Mouse (Mus musculus) right cerebral cortex, adult 2 months (tissue): ENCODE data around the gene Acsl6.
A peak's percentile ranks its signal among the peaks of the same experiment; 100 is the strongest.
"Not testable (repeated sequence)": the region's sequence is repeated elsewhere in the genome, so short reads cannot be mapped to it uniquely, and the experiment has no call there.

ENCODE experiments used
- DNase-seq, 2 experiments: peaks; one replicate each; pipeline ENCODE4 v3.0.0; 2021 to 2022; ENCODE audit warnings: low spot score in 2 of 2

Acsl6 gene

DNA sequence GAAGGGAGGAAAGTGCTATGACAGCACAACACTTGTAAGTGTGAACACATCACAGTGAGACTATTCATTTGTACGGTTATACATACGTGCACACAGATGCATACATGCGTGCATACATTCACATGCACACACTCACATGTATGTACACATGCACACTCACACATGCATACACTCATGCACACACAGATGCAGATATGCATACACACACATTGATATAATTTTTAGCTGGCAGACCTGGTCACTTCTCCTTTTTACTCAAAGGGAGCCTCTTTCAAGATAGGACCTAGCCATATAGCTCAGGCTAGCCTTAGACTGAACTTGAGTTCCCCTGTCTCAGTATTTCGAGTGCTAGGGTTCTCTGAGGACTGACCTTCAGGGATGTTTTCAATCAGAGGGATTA lies 87.7 kb downstream of the Acsl6 start:
- no peak for DNase-seq

DNA sequence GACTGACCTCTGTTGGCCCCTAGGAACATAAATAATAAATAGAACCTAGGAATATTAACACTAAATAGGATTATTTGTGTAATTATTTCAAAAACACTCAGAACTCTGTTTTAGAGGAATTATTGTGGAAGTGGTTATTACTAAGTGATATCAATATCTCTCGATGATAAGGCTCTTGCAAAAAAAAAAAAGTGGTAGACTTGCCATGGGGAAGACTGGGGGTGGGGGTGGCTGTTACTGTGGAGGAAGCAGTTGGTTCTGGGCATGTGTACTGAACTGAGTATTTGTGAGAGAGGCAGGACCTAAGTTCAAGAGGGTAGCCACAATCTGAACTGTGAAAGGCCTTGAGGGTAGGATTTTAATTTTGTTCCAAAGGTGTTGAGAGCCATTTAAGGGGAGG lies 93.1 kb downstream of the Acsl6 start:
- DNase-seq, result no peak

DNA sequence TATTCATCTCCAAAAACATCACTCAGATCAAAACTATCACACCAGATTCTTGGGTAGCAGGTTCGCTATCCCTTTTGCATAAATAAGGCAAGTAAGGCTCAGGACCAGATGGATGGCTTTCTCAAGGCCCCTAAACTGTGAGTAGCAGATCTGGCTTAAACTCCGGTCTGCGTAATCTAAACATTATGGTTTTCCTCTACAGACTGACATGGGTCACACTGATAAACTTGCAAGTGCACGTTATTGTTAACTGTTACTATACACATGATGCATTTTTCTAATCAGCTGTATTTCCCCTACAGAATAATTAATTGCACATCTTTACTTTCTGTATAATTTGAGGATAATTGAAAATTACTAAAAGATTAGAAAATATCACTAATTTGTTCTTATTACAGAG lies 94.5 kb downstream of the Acsl6 start:
- DNase-seq, result no peak

DNA sequence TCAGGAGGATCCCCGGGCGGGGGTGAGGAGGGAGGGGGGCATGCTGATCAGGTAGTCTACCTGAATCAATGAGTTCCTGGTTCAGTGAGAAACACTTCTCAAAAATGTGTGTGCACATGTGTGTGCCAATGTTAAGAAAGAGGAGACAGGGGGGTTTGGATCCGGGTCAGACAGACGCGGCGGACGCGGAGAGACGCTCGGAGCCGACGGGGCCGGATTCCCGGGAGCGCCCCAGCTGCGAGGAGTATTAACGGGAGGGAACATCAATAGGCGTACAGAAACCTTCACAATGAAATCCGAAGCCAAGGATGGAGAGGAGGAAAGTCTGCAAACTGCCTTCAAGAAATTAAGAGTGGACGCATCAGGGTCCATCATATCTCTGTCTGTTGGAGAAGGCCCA lies 97.2 kb downstream of the Acsl6 start:
- DNase-seq, result not testable (repeated sequence)

DNA sequence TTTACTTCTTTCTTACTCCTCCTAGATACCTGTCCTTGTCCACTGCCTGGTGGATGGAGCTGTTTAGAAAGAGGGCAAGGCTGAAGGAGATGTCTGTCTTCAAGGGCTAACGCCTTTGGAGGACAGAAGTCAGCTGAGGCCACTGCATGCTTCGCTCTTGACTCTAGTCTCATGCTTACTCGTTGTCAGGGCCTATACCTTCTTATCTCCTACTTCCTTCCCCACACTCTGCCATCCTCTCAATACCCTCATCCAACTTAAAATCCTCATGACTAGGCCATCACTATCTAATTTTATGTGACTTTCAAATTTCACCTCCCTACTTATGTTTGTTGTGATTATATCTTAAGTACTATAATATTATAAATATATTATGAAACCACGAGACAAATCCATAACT lies 101.3 kb downstream of the Acsl6 start:
- no peak for DNase-seq

- no peak for DNase-seq
Observed at GRCm38 (mm10) chr11:54406930-54407546, 103.4 kb downstream of the Acsl6 start.

GRCm38 (mm10) chr11:54410612-54411011 lies 107.0 kb downstream of the Acsl6 start:
- DNase-seq, result no peak

DNA sequence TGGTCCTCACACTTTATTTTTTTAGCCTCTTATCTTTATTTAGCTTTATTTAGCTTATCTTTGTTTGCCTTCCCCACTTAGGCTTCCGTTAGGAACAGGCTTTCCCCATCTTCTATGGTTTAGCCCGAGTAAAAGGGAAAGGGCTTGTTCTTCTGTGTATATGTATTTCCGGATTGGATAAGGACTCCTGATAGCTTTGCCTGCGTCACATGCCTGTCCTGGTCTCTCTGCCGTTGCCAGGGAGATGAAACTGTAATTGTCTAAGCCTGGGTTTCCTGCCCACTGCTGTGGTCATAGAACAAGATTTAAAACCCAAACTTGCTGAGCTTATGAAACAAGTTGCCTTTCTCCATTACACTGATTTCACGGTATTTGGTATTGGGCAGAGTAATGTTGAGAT lies 109.4 kb downstream of the Acsl6 start:
- DNase-seq, result peak in 1 of 2 experiments; percentile 31
